Mouse (Mus musculus) T-helper 17 cell (primary cell): ENCODE measurements around the gene Spata32.

Experiments used
- in situ Hi-C, 2 experiments: fragments of 300-600 bp; cut with MboI, MseI; formaldehyde crosslinking; loops; 1 replicate in 1 of 2; 2 replicates in 1 of 2; pipeline ENCODE4 v1.15.1; 2025; ENCODE audit warnings: high pct_unique_total_duplicates in 2 of 2

Gene Spata32

DNA sequence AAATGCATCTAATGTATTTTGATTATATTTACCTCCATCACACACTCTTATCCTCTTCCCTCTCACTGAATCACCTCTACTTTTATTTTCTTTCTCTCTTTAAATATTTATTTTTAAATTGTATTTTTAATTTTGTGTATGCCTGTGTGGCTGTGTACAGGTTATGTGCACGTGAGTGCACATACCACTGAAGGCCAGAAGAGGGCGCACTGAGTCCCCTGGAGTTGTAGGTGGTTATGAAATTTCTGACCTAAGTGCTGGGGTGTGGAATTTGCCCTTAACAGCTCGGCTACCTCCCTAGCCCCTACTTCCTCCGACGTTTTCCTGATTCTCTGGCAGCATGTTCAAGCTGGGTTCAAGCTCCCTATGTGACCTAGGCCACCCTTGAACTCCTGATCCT is 4.5 kb downstream of the Spata32 start:
- in situ Hi-C loops: no loop called here

DNA sequence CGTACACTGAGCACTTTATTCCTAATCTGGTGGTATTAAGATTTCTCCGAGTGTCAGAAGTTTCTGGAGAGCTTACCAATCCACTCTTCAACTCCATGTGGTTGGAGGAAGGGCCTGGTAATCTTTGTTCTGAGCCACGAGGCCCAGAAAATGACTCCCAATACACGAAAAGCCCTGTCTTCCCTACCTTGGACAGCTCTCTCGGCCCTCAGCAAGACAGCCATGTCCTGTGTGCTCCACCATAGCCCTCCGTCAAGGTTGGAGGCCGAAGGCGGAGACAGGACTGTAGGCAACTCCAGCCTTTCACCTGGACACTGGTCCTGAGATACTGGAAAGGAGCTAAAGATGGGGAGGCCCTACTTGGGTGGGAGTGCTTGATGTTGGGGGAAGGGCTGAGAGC is 7.9 kb downstream of the Spata32 start:
- in situ Hi-C loops: no loop called here

DNA sequence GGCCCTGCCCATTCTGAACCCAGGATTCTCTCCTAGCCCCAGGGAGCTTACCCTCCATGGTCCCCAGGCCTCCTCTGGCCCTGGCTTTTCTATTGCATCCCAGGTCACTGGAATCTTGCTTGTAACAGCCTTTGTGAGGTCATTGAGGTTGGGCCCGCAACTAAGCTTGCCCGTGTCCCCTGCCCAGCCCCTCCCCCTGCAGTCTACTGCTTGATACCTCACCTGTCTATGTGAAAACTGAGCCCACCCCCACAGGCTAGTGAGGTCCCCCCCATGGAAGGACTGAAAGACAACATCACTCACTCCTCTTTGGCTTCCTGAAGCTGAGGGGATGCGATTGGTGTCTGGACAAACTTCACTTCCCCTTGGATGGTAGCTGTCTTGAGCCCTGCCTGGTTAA is 9.8 kb downstream of the Spata32 start, which contains the start of gene 1700023F06Rik:
TSS of gene 1700023F06Rik (minus strand) at position 101 of the 400 bp plus-strand sequence.
- in situ Hi-C loops: no loop called here

DNA sequence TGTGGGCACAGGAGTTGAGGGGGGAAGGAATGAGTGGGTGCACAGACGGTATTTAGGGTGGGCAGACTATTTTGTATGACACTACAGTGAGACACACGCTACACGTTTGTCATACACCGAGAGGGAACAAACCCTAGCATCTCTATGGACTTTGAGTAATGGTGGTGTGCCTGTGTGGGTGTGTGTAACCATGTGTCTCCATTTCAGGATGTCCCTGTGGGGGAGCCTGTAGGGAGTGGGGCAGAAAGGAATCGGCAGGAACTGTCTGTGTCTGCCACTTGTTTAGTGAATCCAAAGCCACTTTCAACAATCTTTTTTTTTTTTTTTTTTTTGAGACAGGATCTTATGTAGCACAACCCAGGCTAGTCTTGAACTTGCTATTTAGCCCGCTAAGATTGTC is 12.0 kb downstream of the Spata32 start:
- in situ Hi-C loops: no loop called here

DNA sequence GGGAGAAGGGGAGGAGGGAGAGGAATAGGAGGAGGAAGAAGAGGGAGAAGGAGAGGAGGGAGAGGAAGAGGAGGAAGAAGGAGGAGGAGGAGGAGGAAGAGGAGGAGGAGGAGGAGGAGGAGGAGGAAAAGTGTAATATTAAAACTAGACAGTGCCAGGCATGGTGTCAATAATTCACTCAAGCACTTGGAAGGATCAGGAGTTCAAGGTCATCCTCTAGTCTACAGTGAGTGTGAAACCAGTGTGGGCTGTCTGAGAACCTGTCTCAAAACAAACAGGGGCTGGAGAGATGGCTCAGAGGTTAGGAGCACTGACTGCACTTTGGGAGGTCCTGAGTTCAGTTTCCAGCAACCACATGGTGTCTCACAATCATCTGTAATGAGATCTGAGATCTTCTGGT is 15.9 kb downstream of the Spata32 start:
- in situ Hi-C loops: no loop called here

DNA sequence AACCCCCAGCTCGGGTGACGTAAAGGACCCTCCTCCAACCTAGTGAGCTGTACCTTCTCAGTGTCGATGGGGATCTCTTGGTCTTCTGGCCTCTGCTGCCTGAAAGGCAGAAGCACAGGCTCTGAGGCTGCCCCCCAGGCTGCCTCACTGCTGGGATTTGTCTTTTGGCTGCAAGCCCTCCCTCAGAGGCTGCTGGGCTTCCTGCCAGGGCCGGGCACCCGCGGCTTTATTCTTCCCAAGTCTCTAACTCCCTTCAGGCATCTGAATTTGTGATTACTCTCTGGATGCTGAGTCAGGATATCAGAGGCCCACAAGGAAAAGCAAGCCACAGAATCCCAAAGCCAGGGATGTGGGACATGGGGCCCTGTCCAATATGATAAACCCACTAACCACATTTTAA is 16.6 kb downstream of the Spata32 start:
- in situ Hi-C loops: no loop called here

DNA sequence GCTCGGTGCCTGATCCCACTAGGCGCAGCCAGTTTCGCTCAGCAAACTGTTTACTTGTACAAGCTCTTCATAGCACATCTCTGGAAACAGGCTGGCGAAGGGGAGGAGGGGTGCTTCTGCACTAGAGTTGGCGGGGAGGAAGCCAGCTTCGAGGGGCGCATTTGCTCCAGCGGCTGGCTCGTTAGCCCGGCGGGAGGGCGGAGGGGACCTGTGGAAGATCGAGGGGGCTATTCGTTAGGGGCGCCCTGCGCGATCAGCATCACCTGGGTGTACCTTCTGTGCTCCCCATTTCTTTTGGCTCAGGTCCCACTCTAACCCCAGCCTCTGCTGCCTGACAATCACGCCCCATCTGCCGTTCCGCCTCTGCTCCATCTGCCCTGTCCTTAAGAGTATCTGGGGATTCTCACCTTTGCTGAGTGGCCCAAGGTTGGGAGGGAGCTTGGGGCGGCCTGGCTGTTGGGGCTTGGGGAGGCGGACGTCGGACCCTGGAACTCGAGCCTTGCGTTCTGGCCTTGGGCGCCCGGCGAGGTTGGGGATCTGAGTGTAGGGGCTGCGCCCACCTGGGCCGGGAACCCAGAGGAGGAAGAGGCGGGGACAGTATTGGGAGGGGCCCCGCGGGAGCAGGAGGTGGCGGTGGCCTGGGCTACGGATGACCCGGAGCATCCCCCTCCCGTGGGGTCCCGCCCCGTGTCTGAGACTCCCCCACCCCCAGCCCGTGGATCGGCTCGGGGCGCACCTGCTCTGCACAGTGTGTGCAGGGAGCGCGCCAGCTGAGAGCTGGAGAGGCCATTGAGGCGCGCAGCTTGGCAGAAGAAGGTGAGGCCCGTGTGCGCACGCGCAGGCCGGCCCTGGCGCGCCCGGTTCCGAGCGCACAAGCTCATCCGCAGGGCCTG is 19.1 kb downstream of the Spata32 start:
- in situ Hi-C loops: no loop called here

DNA sequence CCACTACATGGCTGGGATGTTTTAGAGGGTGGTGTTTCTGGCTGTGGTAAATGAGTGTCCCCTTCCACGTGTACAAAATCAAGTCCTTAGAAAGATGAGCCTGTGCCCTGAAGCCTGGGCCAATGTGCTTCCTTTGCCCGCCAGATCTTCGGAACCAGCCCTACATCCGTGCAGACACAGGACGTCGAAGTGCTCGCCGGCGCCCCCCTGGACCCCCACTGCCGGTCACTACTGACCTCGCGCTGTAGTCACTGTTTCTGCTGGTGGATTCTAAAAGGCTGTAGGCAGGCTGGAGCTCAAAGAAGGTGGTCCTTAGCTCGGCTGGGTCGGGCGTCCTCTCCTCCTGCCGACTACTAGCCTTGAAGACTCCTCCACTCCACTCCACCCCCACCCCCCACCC is 19.9 kb downstream of the Spata32 start:
- in situ Hi-C loops: no loop called here

DNA sequence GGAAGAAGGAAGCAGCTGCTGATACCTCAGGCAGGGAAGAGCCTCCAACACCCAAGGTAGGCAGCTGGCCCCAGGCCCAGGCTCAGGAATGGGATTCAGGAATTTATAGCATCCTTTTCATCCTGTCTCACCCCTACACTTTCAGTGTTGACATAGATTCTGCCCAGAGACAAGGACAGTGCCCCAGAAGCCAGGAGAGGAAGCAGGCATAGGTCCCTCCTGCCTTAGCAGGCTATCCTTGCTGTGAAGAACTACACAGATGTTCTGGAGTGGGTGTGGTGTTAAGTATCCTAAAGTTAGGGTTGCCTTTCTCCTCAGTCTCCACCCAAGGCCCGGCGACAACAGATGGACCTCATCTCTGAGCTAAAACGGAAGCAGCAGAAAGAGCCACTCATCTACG is 20.9 kb downstream of the Spata32 start:
- in situ Hi-C loops: no loop called here

DNA sequence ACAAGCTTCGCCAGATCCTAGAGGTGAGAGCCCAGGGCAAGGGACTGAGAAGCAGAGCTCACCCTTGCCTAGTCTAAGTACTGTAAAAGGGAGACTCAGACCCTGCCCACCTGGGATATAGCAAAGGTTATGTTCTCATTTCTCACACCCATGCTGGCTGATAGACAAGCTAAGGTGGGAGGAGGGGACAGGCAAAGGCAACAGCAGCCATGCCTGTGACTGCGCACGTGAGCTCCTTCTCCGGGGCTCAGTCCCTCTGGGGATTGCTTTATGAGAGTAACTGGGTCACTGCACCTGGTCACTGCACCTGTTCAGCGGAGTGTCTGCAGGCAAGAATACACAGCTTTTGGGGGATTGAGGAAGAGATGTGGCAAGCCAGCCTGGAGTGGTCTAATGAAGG is 22.6 kb downstream of the Spata32 start:
- in situ Hi-C loops: no loop called here

DNA sequence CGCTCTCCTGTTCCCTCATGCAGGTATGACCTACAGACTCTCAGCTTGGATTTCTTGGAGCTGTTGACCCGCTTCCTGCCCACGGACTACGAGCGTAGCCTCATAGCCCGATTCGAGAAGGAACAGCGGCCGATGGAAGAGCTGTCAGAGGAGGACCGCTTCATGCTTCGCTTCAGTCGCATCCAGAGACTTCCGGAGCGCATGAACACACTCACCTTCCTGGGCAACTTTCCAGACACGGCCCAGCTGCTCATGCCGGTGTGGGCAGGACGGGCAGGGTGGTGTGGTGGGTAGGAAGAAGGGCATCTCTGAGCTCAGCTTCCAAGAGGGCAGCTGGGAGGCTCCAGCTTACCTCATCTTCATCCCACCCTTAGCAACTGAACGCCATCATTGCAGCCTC is 23.0 kb downstream of the Spata32 start:
- in situ Hi-C loops: no loop called here

DNA sequence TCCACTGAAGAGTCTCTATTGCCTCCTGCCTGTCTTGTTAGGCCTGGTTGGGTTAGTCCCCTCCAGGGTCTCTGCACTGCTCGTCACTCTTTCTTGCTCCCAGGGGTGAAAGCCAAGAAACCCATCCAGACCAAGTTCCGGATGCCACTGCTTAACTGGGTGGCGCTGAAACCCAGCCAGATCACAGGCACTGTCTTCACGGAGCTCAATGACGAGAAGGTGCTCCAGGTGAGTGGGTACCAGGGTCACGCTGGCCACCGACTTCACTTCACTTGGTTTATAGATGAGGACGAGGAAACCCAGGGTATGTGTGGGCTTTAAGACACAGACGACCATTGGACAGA is 24.4 kb downstream of the Spata32 start:
- in situ Hi-C loops: no loop called here

DNA sequence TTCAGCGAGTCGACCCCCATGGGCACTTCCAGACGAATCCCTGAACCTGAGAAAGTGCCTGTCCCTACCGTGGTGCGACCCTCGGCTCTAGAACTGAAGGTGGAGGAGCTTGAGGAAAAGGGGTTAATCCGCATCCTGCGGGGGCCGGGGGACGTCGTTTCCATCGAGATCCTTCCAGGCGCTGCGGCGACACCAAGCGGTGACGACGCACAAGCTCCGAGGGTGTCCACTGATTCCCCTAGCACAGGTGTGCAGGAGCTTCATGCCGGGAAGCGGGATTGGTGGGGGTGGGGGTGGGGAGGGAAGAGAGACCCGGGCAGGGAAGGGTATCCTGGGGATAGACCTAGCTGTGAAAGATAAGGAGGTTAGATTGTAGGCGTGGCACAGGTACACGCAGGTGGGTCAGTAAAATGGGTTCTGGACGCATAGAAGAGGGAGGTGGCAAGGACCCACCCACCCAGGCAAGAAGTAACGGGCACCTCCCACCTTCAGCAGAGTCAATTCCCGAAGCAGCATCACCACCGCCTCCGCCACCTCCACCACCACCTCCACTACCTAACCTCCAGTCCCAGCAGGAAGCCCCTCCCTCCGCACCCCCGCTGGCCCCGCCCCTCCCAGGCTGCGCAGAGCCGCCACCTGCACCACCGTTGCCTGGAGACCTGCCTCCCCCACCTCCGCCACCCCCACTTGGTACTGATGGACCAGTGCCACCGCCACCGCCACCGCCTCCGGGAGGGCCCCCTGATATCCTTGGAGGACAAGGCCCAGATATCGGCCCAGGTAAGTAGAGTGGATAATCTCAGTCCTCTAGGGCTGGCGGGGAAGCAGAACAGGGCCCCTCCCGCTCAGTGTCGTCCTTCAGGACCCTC is 25.0 kb downstream of the Spata32 start:
- in situ Hi-C loops: no loop called here

DNA sequence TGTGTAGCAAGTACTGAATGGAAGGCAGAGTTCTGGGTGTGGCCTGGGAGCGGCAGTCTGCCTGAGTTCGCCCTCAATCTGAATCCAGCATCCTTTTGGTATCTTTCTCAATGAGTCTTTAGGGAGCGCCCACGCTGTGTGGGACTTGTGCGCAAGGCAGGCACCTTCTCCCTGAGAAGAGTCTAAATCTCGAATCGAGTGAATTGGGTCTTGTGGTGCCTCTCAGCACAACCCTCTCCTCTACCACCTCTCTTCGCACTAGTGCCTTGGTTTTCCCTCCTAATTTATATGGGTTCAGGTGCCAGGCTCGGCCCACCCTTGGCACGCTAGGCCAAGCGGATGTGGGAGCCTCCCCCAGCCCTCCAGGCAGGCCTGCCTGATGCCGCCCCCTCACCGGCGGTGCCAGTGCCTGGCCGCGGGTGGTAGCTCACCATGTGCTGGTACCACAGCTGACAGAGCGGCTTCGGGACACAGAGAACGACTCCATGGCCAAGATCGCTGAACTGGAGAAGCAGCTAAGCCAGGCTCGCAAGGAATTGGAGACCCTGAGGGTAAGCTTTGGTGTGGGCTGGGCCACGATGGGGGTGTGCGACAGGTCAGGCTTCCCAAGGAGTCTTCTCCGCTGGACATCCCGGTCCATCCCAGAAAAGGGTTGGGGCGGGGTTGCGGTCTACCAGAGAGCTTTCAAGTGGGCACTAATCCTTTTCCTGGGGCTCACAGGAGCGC is 25.8 kb downstream of the Spata32 start:
- in situ Hi-C loops: no loop called here

DNA sequence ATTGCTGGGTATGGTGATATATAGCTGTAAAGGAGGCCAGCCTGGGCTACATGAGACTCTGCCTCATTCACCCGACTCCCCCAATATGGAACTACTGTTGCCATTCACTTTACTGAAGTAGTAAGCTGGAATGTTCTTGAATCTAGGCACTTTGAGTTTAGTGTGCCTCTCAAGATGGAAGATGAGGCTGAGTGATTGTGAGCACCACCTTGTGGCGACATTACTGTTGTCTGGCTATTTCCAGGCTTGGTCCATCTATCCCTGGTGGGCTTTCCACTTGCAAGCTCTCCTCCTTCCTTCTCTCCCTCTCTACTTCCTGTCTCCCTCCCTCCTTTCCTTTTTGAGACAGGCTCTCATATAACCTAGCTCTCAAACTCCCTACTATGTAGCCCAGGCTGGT is 33.3 kb downstream of the Spata32 start:
- in situ Hi-C loops: loop anchor here in 1 of 2 experiments (5.0 kb wide), 1 partner anchor 47 kb away; no protein-coding TSS in a partner anchor

DNA sequence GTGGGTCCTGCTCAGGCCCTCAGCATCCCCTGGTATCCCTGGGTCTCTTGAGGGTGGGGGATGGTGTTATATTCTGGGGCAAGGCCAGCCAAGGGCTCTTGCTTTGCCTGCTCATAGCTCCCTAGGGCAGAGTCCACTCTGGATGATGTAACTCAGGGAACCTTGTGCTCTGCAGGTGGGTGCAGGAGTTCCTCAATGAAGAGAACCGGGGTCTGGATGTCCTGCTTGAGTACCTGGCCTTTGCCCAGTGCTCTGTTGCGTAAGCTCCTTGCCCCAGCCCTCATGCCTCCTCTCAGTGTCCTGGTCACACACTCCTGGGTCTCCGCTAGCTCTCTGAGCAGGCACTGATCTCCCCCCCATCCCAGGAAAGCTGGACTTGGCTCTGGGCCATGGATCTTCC is 36.3 kb downstream of the Spata32 start:
- in situ Hi-C loops: loop anchor here in 1 of 2 experiments (5.0 kb wide), 1 partner anchor 50 kb away; no protein-coding TSS in a partner anchor

DNA sequence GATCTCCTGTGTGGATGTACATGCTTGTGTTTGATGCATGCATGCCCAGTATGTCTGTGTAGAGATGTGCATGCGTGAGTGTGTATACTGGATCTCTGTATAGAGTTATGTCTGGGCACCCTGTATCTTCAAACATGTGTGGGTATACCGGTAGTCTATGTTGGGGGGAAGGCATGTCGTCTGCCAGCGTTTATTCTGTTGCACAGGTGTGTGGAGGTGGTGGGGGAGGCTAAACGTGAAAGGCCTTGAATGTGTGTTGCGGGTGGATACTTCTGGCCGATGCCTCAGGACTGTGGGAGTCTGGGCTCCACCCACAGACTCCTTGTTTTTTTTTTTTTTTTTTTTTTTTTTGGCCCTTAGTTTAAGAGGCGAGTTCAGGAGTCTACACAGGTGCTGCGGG is 36.9 kb downstream of the Spata32 start:
- in situ Hi-C loops: loop anchor here in 1 of 2 experiments (5.0 kb wide), 1 partner anchor 51 kb away; no protein-coding TSS in a partner anchor

DNA sequence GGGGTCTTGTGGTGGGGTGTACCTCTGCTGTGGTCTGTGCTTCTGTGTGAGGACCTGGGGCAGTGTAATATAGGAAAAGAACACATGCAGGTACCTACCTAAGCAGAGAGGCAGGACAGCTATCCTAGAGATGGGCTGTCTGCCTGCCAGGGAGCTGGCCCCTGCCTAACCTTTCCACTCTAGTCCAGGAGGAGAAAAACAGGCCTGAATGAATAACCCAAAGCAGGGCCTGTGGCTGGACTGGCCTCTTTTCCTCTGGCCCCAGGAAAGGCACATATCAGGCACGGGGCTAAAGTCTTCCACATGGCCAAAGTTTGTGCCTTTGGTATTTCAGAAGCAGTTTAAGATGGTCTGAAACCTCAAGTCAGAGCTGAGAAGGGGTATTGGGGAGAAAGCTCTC is 37.8 kb downstream of the Spata32 start:
- in situ Hi-C loops: loop anchor here in 1 of 2 experiments (5.0 kb wide), 1 partner anchor 52 kb away; no protein-coding TSS in a partner anchor

DNA sequence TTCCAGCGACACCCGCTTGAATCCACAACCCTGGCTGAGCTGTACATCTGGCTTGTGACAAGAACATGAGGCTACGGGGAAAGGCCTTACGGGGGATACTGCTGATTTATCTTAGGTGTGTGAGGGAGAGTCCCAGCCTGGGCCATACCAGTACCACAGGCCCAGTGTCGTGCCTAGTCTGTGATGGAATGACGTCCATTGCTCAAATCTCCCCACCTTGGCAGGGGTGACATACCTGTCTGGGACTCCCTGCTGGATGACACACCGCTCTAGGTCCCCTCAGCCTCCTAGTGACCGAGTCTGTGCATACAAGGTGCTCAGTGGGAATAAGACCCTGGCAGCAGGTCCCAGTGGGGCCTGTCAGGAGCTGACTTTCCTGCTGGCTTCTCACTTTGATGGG is 39.5 kb downstream of the Spata32 start:
- in situ Hi-C loops: loop anchor here (5.0 to 10.0 kb wide), 2 partner anchors 84 to 86 kb away; partner anchors contain the start of gene Map3k14 (in 1 of the 2)

DNA sequence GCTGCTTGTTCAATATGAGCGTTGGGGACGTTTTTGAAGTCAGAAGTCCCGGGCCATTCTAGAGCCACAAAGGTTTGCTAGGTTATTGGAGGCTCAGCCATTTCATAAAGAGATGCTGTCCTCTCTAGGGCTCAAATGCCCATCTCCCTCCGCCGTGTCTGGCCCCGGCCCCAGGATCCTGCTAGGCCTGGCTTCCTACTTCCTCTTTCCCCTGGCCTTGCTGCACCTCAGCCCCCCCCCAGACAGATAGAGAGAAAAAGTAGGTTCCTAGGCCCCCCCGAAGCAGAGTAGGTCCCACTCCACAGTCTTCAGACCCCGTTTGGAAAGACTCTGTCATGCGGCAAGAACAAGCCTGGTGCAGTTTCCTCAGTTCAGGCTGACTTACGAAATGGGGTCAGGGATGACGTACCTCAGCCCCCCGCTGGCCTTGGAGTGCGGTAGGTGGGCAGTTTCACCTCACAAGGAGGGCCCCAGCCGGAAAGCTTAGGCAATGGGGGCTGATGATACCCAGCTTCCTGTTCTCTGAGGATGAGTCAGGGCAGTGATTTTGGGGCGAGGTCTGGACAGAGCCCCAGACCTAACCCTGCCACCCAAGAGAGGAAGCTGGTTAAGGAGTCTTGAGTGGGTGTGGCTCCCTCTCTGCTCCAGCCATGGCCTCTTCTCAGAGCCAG is 40.3 kb downstream of the Spata32 start:
- in situ Hi-C loops: loop anchor here (5.0 to 10.0 kb wide), 2 partner anchors 84 to 87 kb away; partner anchors contain the start of gene Map3k14 (in 1 of the 2)

DNA sequence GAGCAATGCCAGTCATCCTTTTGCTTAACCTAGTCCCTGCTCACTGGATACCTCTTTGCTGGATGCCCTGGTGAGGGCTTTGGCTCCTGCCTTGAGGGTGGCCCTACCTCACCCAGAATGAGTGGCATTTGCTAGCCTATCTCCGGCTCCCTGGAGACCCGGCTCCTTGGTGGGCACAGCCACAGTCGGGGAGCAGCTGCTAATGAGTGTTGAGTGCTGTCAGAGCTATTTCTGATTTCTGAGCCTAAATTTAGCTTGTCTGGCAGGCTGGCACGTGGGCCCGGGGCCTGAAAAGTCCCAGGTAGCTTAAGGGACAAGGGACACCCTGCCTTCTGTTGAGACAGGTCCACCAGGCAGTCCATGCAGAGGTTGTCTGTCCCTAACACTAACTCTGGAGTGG is 41.0 kb downstream of the Spata32 start:
- in situ Hi-C loops: loop anchor here (5.0 to 10.0 kb wide), 2 partner anchors 85 to 88 kb away; partner anchors contain the start of gene Map3k14 (in 1 of the 2)
